Mouse (Mus musculus) megakaryocyte-erythroid progenitor cell, adult 5 weeks (primary cell): ENCODE data around the gene Akap1. TPM values are rescaled to one million over a fixed set of nuclear protein-coding genes. Genes with fewer than 3 reads are reported as not detected.

Experiments
- polyA plus RNA-seq: library from polyadenylated mRNA; stranded (reverse); fragments of >175 nt; gene quantifications from 2 replicates; pipeline ENCODE4 v1.2.3, GENCODE M21; 2012

Gene Akap1
- polyA plus RNA-seq, result 12.8 and 14.0 TPM in 2 replicates

GRCm38 (mm10) chr11:88864458-88865197, at the start of gene Akap1:
TSS of gene Akap1 (minus strand) at chr11:88864586.

Other genes starting within 250 kb of the Akap1 start
- gene Msi2, start 146.1 kb downstream of the Akap1 start, polyA plus RNA-seq, result 14.1 and 22.2 TPM in 2 replicates
- gene Scpep1, start 90.9 kb upstream of the Akap1 start, polyA plus RNA-seq, result 4.1 and 5.5 TPM in 2 replicates
- gene Elobl, start 102.3 kb upstream of the Akap1 start, polyA plus RNA-seq, result not detected in 2 replicates
- gene Coil, start 105.7 kb upstream of the Akap1 start, polyA plus RNA-seq, result 10.5 and 10.9 TPM in 2 replicates
- 40.3 and 40.5 TPM in 2 replicates for gene Trim25, start 134.8 kb upstream of the Akap1 start, polyA plus RNA-seq
- 2.6 and 3.5 TPM in 2 replicates for gene Dgke, start 202.3 kb upstream of the Akap1 start, polyA plus RNA-seq
- 0.14 TPM in 1 of 2 replicates, not detected in the other for gene Gm525, start 209.3 kb upstream of the Akap1 start, polyA plus RNA-seq